Mouse (Mus musculus) olfactory bulb, adult 2 months (tissue): Measurements from ENCODE around the gene P2ry10. TPM values are rescaled to one million over a fixed set of nuclear protein-coding genes. Genes with fewer than 3 reads are reported as not detected.

Source experiments
- H3K27ac ChIP-seq: fragments of 200-500 bp; 2 replicates; pipeline ENCODE4 v1.5.1; 2012; ENCODE audit warnings: low read depth, low read length; ENCODE audit not compliant: insufficient read depth
- H3K4me1 ChIP-seq: fragments of 200-500 bp; 2 replicates; pipeline ENCODE4 v1.6.1; 2012; ENCODE audit warnings: low read length; ENCODE audit not compliant: control insufficient read depth, insufficient read depth
- H3K4me3 ChIP-seq: fragments of 200-500 bp; 2 replicates; pipeline ENCODE4 v1.5.1; 2012; ENCODE audit warnings: mild to moderate bottlenecking, low read depth, low read length, moderate library complexity; ENCODE audit not compliant: insufficient read depth
- CTCF ChIP-seq: fragments of 200-500 bp; IDR thresholded peaks from 2 replicates; pipeline ENCODE4 v1.5.1; 2012; ENCODE audit warnings: low read depth, mild to moderate bottlenecking, low read length, moderate library complexity; ENCODE audit not compliant: insufficient read depth
- POLR2A ChIP-seq: fragments of 200-500 bp; IDR thresholded peaks from 2 replicates; pipeline ENCODE4 v1.6.1; 2012; ENCODE audit warnings: mild to moderate bottlenecking, low read depth, low read length, moderate library complexity; ENCODE audit not compliant: insufficient read depth
- WGBS: fragments of 180-500 bp; shearing (Covaris S2); methylation state at CpG from one replicate; pipeline ENCODE4 v1.1.7; 2018; 5-methylcytosine and 5-hydroxymethylcytosine counted together
- polyA plus RNA-seq: library from polyadenylated mRNA; stranded (reverse); fragments of >200 nt; gene quantifications from 2 replicates; pipeline ENCODE4 v1.2.4, GENCODE M21; 2012; ENCODE audit warnings: low replicate concordance; ENCODE audit not compliant: missing spikeins, insufficient read depth, insufficient read length

P2ry10 gene
- polyA plus RNA-seq, 1 experiment, result not detected

DNA sequence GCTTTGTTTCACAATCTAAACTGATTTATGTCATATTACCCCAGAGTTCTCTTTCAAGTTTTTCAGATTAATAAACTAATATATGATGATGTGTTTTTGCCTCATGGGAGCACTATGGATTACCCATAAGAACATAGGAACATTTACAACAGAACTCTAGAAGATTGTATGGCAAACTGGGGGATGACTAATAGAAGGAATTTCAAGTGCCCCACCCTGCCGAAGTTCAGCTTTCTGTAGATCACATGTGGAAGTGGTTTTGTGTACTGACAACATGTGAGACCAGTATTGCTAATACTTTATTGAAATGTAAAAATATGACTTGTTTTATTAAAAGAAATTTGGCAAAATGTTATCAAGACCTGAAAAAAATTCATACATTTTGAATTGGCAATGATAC is 28.7 kb downstream of the P2ry10 start:
- TF ChIP-seq CTCF (no peak), POLR2A (no peak)
- Histone ChIP-seq H3K4me3 (no peak overlapping the region), H3K27ac (no peak overlapping the region), H3K4me1 (no peaks in the 10 kb centered on the region)
- 77% methylated on average over 1 of the region's 1 CpGs for WGBS

DNA sequence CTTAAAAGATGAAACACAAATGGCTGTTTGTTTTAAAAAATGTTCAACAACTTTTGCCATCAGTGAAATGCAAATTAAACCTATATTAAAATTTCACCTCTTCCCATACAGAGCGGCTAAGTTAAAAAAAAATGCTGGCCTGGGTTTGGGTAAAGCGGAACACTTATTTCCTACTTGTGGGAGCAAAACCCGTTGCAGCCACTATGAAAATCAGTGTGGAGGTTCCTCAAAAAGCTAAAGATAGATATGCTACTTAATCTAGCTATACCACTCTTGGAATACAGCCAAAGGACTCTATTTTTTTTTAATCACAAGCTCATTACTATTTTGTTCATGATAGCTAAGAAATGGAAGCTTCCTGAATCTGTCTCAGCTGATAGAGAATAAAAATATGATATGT is 54.9 kb downstream of the P2ry10 start:
- TF ChIP-seq POLR2A (no peak), CTCF (no peak)
- Histone ChIP-seq H3K4me3 (no peak overlapping the region), H3K4me1 (no peaks in the 10 kb centered on the region), H3K27ac (no peak overlapping the region)
- 78% methylated on average over 3 of the region's 3 CpGs for WGBS

DNA sequence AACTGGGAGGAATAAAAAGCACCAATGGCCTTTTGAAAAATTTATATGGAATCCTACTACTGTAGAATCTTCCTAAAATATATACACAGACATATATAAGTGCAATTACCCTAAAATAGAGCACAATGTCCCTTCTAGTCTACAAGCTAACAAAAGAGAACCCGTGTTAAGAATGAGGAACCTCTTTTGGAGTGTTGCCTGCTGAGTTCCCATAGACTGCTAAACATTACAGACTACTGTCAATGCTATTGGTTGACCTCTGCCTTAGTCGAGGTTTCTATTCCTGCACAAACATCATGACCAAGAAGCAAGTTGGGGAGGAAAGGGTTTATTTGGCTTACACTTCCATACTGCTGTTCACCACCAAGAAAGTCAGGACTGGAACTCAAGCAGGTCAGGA is 55.6 kb downstream of the P2ry10 start:
- H3K4me1 ChIP-seq, result no peaks in the 10 kb centered on the region

DNA sequence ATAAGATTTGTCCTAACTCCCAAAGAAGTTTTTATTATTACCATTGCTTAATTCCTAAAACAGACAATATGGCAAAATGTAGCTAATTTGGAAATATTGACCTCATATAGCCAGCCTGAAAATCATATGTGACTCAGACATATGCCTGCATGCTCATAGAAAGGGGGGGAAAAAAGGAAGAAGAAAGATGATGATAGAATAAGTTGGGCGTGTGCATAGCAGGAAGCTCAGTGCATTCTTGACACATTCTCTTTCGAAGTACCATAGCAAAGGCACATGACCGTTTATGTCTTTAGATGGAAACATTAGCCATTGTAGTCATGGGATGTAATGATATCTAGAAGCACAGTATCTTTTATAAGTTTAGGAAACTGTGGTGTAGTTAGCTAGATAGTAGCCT is 60.4 kb downstream of the P2ry10 start, which contains the start of gene P2ry10b:
Gene P2ry10b (plus strand): TSS at position 247 of the 400 bp plus-strand sequence.
- Histone ChIP-seq H3K4me3 (no peak within 1 kb of the TSS), H3K27ac (no peak within 1 kb of the TSS), H3K4me1 (no peaks in the 10 kb centered on the region)
- TF ChIP-seq CTCF, result no peak
- WGBS, result 88% methylated on average over 3 of the region's 3 CpGs

More for the DNA sequence above, 55.6 kb downstream of the P2ry10 start:
- TF ChIP-seq CTCF, result no peak
- no peak for TF ChIP-seq POLR2A
- Histone ChIP-seq H3K4me3 (no peak overlapping the region), H3K27ac (no peak overlapping the region)
- 69% methylated on average over 2 of the region's 2 CpGs for WGBS

DNA sequence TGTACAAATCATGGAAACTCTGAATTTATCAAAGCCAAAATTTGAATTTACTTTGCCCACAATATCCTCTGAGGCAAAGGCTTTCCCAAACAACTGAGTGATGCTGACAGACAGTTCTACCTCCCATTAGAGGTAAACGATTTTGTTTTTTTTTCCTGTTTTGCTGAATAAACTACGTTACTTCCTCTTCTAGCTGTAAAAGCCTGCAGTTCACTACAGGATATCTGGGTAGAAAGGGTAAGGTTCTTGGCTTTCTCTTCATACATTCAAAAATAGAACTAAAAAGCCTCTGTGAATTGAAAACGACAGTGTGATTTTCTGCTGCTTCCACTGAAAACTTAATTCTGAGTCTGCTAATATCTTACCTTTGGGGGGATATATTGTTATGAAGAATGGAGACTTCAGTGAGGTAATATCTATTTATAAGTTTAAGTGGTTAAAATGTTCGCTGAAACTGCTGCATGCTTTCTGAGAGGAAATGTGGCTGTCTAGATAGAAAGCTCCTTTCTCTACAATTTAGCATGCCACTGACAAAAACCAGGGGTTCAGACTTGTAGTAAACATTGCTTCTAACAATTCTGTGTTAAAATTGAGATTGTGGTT is 61.2 kb downstream of the P2ry10 start:
- no peak overlapping the region for H3K27ac ChIP-seq
- TF ChIP-seq POLR2A (no peak), CTCF (no peak)
- WGBS, result 30% methylated on average over 4 of the region's 4 CpGs
- no peaks in the 10 kb centered on the region for H3K4me1 ChIP-seq
- no peak overlapping the region for H3K4me3 ChIP-seq

DNA sequence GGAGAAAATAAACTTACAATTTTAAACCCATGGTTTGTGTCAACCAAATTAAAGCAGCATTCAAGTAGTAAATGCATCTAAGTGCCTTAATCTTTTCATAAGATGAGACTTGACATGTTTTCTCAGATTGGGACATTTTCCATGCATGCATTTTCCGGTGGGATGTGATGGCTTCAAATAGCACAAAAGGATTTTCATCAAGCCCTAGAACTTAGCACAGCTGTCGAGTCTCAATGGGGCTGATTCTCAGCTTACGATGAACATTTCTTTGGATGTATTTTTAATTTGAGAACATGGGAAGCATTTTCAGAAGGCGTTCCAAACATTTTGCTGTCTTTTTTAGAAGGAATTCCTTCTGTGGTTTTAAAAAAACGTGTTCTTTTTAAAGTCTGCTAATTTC is 61.7 kb downstream of the P2ry10 start:
- TF ChIP-seq POLR2A, result no peak
- no peak for TF ChIP-seq CTCF
- Histone ChIP-seq H3K4me1 (no peaks in the 10 kb centered on the region), H3K27ac (no peak overlapping the region), H3K4me3 (no peak overlapping the region)
- WGBS, result 36% methylated on average over 5 of the region's 5 CpGs

DNA sequence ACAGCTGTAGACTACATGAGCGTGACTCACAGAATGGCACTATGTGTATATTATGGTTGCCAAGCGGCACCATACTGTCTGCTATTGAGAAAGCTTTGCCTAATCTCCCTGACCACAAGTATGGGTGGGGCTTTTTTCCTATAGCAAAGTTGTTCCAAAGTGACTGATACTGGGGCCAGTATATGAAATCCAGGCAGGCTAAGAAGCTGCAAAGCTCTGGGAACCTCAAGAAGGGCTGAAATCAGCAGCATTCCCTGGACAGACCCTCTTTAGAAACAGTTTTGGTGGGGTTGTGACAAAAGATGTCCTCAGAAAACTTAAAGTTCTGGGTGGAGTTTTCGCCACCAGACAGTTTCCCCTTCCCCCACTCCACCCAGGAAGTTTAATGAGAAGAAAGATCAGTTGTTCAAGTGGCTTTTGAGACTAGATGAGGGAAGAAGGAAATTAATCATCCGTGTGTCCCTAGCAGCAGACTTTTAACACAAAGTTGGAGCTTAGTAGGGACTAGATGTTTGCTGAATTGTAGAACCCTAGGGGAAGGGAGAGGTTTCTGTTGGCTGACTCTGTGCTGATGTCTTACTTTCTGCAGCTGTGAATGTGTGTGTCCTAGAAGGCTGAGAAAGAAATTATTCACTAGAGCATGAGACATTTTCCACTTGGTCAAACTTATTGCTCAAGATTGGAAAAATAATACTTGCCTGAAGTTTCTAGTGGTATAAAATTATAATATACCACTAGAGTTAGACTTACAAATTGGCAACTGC is 62.6 kb downstream of the P2ry10 start:
- Histone ChIP-seq H3K4me1 (no peaks in the 10 kb centered on the region), H3K27ac (no peak overlapping the region), H3K4me3 (no peak overlapping the region)
- TF ChIP-seq CTCF, result no peak
- no peak for TF ChIP-seq POLR2A
- 55% methylated on average over 4 of the region's 4 CpGs for WGBS

Other genes starting within 250 kb of the P2ry10 start
- gene Rtl3, start 247.8 kb upstream of the P2ry10 start, polyA plus RNA-seq, result not detected in 2 replicates
- not detected in 2 replicates for gene Lpar4, start 167.9 kb upstream of the P2ry10 start, polyA plus RNA-seq
- not detected in 2 replicates for gene P2ry10b, start 60.4 kb downstream of the P2ry10 start, polyA plus RNA-seq
- gene Gpr174, start 167.4 kb downstream of the P2ry10 start, polyA plus RNA-seq, result not detected in 2 replicates